Mouse (Mus musculus): ENCODE results near the gene Sh2d3c. TPM values are rescaled to one million over a fixed set of nuclear protein-coding genes. Genes with fewer than 3 reads are reported as not detected.
A peak's percentile ranks its signal among the peaks of the same experiment; 100 is the strongest.

The Sh2d3c gene
- polyA plus RNA-seq, 1 experiment, result 0.06 TPM

DNA sequence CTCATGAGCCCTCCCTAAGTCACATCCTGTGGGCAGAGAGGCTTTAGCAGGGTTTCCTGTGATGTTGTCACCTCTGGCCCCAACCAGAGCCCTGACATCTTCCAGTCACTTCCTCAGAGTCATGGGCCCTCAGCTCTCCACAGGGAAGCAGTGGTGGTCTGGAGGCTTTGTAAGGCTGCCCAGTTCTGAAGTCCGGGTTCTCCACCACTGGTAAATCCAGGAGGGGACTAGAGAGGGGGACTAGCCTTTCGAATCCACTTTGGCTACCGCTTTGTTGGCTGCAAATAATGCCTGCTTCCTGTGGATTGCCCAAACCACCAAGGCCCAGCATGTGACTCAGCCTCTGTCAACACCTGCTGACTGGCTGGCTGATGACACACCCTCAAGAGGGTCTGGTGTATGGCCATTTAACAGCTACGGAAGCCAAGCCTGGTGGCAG is 5.8 kb upstream of the Sh2d3c start:
- Histone ChIP-seq H3K36me3 (ENCODE audit: control insufficient read depth) (peaks cover 17% of the 10 kb centered on the region), H3K9me3 (ENCODE audit: control insufficient read depth, low read length) (no peaks in the 10 kb centered on the region), H3K27me3 (ENCODE audit: control insufficient read depth) (peaks cover 2% of the 10 kb centered on the region; the same call in 1 of the 2 replicates), H3K4me1 (ENCODE audit: control insufficient read depth) (peaks cover 32% of the 10 kb centered on the region), H3K4me3 (replicated peaks) (no peak overlapping the region)
- TF ChIP-seq TAL1 (IDR thresholded peaks at IDR 0.05; ENCODE audit: low read length) (no peak), GATA1 (IDR thresholded peaks at IDR 0.05; ENCODE audit: low read length) (no peak)

GRCm38 (mm10) chr2:32718761-32719160 is 2.1 kb upstream of the Sh2d3c start:
- H3K36me3 ChIP-seq (ENCODE audit: control insufficient read depth), result no peaks in the 10 kb centered on the region
- H3K4me1 ChIP-seq (ENCODE audit: control insufficient read depth), result peaks cover 9% of the 10 kb centered on the region
- no peak overlapping the region for H3K4me3 ChIP-seq (replicated peaks)
- TF ChIP-seq GATA1 (IDR thresholded peaks at IDR 0.05; ENCODE audit: low read length) (no peak), TAL1 (IDR thresholded peaks at IDR 0.05; ENCODE audit: low read length) (no peak)
- H3K9me3 ChIP-seq (ENCODE audit: control insufficient read depth, low read length), result no peaks in the 10 kb centered on the region
- peaks cover 2% of the 10 kb centered on the region; the same call in 1 of the 2 replicates for H3K27me3 ChIP-seq (ENCODE audit: control insufficient read depth)

DNA sequence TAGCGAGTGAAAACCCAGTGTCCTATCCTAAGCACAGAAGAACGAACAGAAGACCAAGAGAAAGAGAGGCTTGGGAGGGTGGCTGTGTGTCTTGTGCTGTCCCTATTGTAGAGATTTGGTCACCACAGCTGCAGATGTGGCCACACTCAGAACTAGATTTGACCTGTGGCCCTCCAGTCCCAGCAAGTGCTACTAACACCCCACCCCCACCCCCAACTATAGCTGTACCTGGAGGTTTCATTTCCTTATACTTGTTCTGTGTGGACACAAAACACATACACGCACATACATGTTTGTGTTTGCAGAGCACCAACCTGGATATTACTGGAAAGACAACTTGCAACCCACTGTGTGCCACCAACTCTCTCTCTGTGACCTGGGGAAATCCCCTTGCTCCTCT is 802 bp upstream of the Sh2d3c start:
- TF ChIP-seq GATA1 (IDR thresholded peaks at IDR 0.05; ENCODE audit: low read length), result no peak
- no peak for TF ChIP-seq TAL1 (IDR thresholded peaks at IDR 0.05; ENCODE audit: low read length)
- H3K27me3 ChIP-seq (ENCODE audit: control insufficient read depth), result peaks cover 2% of the 10 kb centered on the region; the same call in 1 of the 2 replicates
- no peaks in the 10 kb centered on the region for H3K36me3 ChIP-seq (ENCODE audit: control insufficient read depth)
- peaks cover 2% of the 10 kb centered on the region for H3K4me1 ChIP-seq (ENCODE audit: control insufficient read depth)
- no peaks in the 10 kb centered on the region for H3K9me3 ChIP-seq (ENCODE audit: control insufficient read depth, low read length)
- H3K4me3 ChIP-seq (replicated peaks), result no peak overlapping the region

GRCm38 (mm10) chr2:32722046-32722445 is 1.2 kb downstream of the Sh2d3c start:
- no peaks in the 10 kb centered on the region for H3K27me3 ChIP-seq (ENCODE audit: control insufficient read depth)
- H3K4me3 ChIP-seq (replicated peaks), result no peak overlapping the region
- H3K4me1 ChIP-seq (ENCODE audit: control insufficient read depth), result peaks cover 3% of the 10 kb centered on the region
- TF ChIP-seq GATA1 (IDR thresholded peaks at IDR 0.05; ENCODE audit: low read length) (no peak), TAL1 (IDR thresholded peaks at IDR 0.05; ENCODE audit: low read length) (no peak)
- no peaks in the 10 kb centered on the region for H3K9me3 ChIP-seq (ENCODE audit: control insufficient read depth, low read length)
- no peaks in the 10 kb centered on the region for H3K36me3 ChIP-seq (ENCODE audit: control insufficient read depth)

DNA sequence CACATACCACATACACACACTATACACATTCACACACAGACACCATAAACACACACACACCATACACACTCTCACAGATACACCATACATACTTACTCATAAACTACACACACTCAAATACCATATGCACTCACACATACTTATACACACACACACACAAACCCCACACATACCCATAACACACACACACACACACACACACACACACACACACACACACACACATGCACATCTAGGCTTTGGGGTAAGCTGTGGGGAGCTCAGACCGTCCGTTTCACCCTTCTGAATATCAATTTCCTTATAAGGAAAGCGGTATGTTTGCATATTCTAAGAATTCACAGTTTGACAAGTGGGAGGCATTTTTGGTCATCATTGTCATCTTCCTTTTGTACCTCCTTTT is 1.7 kb downstream of the Sh2d3c start:
- TF ChIP-seq GATA1 (IDR thresholded peaks at IDR 0.05; ENCODE audit: low read length) (no peak), TAL1 (IDR thresholded peaks at IDR 0.05; ENCODE audit: low read length) (no peak)
- peaks cover 8% of the 10 kb centered on the region for H3K4me1 ChIP-seq (ENCODE audit: control insufficient read depth)
- no peaks in the 10 kb centered on the region for H3K27me3 ChIP-seq (ENCODE audit: control insufficient read depth)
- H3K4me3 ChIP-seq (replicated peaks), result no peak overlapping the region
- H3K36me3 ChIP-seq (ENCODE audit: control insufficient read depth), result no peaks in the 10 kb centered on the region
- H3K9me3 ChIP-seq (ENCODE audit: control insufficient read depth, low read length), result no peaks in the 10 kb centered on the region

DNA sequence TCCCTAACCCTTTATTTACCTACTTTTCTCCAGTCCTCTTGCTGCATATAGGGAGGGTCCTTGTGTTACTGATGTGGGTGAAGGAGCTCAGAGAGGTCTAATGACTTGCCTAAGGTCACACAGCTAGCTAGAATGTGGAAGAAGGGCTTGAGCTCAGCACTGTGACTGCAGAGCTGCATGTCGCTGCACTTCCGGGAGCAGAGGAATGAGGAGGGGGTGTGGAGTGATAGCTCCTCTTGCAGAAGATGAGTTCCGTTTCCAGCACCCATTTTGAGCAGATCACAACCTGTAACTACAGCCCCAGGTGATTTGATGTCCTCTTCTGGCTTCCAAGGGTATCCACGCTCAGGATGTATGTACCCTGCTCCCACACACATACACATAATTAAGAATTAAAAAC is 3.3 kb downstream of the Sh2d3c start:
- H3K27me3 ChIP-seq (ENCODE audit: control insufficient read depth), result no peaks in the 10 kb centered on the region
- no peak overlapping the region for H3K4me3 ChIP-seq (replicated peaks)
- H3K4me1 ChIP-seq (ENCODE audit: control insufficient read depth), result peaks cover 10% of the 10 kb centered on the region
- H3K36me3 ChIP-seq (ENCODE audit: control insufficient read depth), result no peaks in the 10 kb centered on the region
- TF ChIP-seq GATA1 (IDR thresholded peaks at IDR 0.05; ENCODE audit: low read length), result no peak
- TF ChIP-seq TAL1 (IDR thresholded peaks at IDR 0.05; ENCODE audit: low read length), result no peak
- H3K9me3 ChIP-seq (ENCODE audit: control insufficient read depth, low read length), result no peaks in the 10 kb centered on the region

DNA sequence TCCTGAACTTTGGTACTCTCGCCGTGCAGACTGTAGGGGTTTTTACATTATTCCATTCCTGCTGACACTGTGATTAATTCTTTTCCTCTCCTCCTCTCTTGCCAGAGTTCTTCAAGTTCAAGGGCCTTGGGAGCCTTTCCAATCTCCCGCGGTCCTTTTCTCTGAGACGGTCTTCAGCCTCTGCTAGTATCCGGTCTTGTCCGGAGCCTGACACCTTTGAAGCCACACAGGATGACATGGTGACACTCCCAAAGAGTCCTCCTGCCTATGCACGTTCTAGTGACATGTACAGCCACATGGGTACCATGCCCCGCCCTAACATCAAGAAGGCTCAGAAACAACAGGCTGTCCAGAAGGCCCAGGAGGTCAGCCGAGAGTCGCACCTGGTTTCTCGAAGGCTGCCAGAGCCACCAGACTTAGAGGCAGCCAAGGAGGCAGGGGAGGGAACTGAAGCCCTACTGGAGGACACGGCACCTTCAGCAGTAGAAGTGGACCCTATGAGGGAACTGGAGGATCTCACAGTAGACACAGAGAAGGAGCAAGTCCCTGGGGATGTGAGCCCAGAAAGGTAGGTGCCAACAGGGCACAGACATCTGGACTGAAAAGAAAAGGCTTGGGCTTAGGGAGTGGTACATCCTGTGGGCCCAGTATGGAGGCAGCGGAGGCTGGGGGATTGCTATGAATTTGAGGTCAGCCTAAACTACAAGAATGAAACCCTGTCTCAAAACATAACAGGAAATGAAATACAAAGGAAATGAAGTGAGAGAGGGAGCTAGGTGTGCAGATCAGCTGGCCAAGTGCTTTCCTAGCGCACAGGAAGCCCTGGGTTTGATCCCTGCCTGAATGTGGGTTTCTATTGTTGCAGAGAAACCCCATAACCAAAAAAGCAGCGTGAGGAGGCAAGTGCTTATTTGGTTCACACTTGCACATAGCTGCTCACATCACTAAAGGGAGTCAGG is 4.3 kb downstream of the Sh2d3c start:
- Histone ChIP-seq H3K4me3 (replicated peaks) (no peak overlapping the region), H3K4me1 (ENCODE audit: control insufficient read depth) (peaks cover 10% of the 10 kb centered on the region), H3K9me3 (ENCODE audit: control insufficient read depth, low read length) (no peaks in the 10 kb centered on the region), H3K27me3 (ENCODE audit: control insufficient read depth) (no peaks in the 10 kb centered on the region), H3K36me3 (ENCODE audit: control insufficient read depth) (no peaks in the 10 kb centered on the region)
- TF ChIP-seq TAL1 (IDR thresholded peaks at IDR 0.05; ENCODE audit: low read length), result no peak
- TF ChIP-seq GATA1 (IDR thresholded peaks at IDR 0.05; ENCODE audit: low read length), result no peak

DNA sequence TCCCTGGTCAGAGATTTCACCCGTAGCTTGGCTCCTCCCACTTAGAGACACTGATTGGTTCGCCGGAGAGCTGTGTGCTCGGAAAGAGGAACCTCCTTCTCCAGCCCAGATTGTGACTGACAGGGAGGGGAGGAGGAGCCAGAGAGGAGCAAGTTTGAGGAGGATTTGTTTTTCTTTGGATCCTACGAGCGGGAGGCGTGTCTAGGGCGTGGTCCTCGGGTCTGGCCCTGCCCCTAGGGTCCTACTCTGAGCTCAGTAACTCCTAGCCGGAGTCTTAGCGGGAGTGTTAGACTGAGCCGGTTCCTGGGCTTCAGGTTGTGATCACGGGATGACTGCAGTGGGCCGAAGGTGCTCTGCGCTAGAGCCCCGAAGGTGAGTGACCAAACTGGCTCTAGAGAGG is 6.6 kb downstream of the Sh2d3c start:
- H3K9me3 ChIP-seq (ENCODE audit: control insufficient read depth, low read length), result no peaks in the 10 kb centered on the region
- H3K36me3 ChIP-seq (ENCODE audit: control insufficient read depth), result no peaks in the 10 kb centered on the region
- no peaks in the 10 kb centered on the region for H3K27me3 ChIP-seq (ENCODE audit: control insufficient read depth)
- no peak for TF ChIP-seq GATA1 (IDR thresholded peaks at IDR 0.05; ENCODE audit: low read length)
- H3K4me3 ChIP-seq (replicated peaks), result peak overlapping the region; percentile 14
- peaks cover 7% of the 10 kb centered on the region for H3K4me1 ChIP-seq (ENCODE audit: control insufficient read depth)

- TF ChIP-seq TAL1 (IDR thresholded peaks at IDR 0.05; ENCODE audit: low read length) (no peak), GATA1 (IDR thresholded peaks at IDR 0.05; ENCODE audit: low read length) (no peak)
- Histone ChIP-seq H3K9me3 (ENCODE audit: control insufficient read depth, low read length) (no peaks in the 10 kb centered on the region), H3K4me1 (ENCODE audit: control insufficient read depth) (peaks cover 7% of the 10 kb centered on the region), H3K27me3 (ENCODE audit: control insufficient read depth) (no peaks in the 10 kb centered on the region), H3K4me3 (replicated peaks) (no peak overlapping the region), H3K36me3 (ENCODE audit: control insufficient read depth) (no peaks in the 10 kb centered on the region)
These were observed 7.6 kb downstream of the Sh2d3c start for GRCm38 (mm10) chr2:32728463-32728862.
